Mouse (Mus musculus) testis, adult 10 weeks (tissue): Measurements from ENCODE around the gene Efcab11. TPM values are rescaled to one million over a fixed set of nuclear protein-coding genes. Genes with fewer than 3 reads are reported as not detected.

ENCODE experiments used
- polyA plus RNA-seq: library from polyadenylated mRNA; stranded (reverse); fragments of 350-450 nt; fragmentation: Illumina TruSeq; extraction: RNeasy Lipid Tissue Mini Kit (QIAGEN cat#74804); gene quantifications from one replicate; pipeline ENCODE4 v1.2.3, GENCODE M21; 2014; ENCODE audit warnings: low read depth, low replicate concordance

Gene Efcab11
- polyA plus RNA-seq = 15.8 TPM

GRCm38 (mm10) chr12:99884269-99885261 is at the start of gene Efcab11, which contains the start of gene Tdp1:
Gene Efcab11, minus strand, starts transcription at chr12:99884439.
Gene Tdp1, plus strand, starts transcription at chr12:99884517.

Other genes starting within 250 kb of the Efcab11 start
- 33.0 TPM for gene Tdp1, start 78 bp upstream of the Efcab11 start, polyA plus RNA-seq
- gene Kcnk13, start 80.1 kb upstream of the Efcab11 start, polyA plus RNA-seq = 1.7 TPM
- gene Psmc1, start 225.7 kb upstream of the Efcab11 start, polyA plus RNA-seq = 201 TPM